Mouse (Mus musculus): ENCODE measurements around the gene Atoh7. TPM values are rescaled to one million over a fixed set of nuclear protein-coding genes. Genes with fewer than 3 reads are reported as not detected.
A peak's percentile ranks its signal among the peaks of the same experiment; 100 is the strongest.

The Atoh7 gene
- polyA plus RNA-seq, 1 experiment from 2014 or later: not detected

- H3K36me3 ChIP-seq (ENCODE audit: control insufficient read depth, insufficient read depth, low read length): no peaks in the 10 kb centered on the region
- H3K4me3 ChIP-seq (ENCODE audit: low read length): peak overlapping the region; percentile 2; the same call in 1 of the 2 replicates
- no peak overlapping the region for H3K27ac ChIP-seq (ENCODE audit: low read length)
- H3K4me1 ChIP-seq (ENCODE audit: control insufficient read depth, insufficient read depth, low read length): peaks cover 10% of the 10 kb centered on the region
- H3K9me3 ChIP-seq (ENCODE audit: control insufficient read depth, low read length): no peaks in the 10 kb centered on the region
- WGBS: 61% methylated on average over 12 of the region's 12 CpGs
- no peaks in the 10 kb centered on the region for H3K27me3 ChIP-seq (replicated peaks; ENCODE audit: control insufficient read depth, insufficient read depth, low read length)
- no peak overlapping the region for H3K9ac ChIP-seq (ENCODE audit: low read depth, low read length)
- ATAC-seq: 0 out of 2 replicates have a peak, but pooled peaks have one; percentile 10
- H3K4me2 ChIP-seq (ENCODE audit: low read depth, low read length): 0 out of 2 replicates have a peak overlapping the region, but pooled peaks have one; percentile 3
Observed at GRCm38 (mm10) chr10:63061266-63061665, 38.2 kb upstream of the Atoh7 start.

GRCm38 (mm10) chr10:63062696-63063095 lies 36.8 kb upstream of the Atoh7 start:
- Histone ChIP-seq H3K9ac (ENCODE audit: low read depth, low read length) (no peak overlapping the region), H3K9me3 (ENCODE audit: control insufficient read depth, low read length) (no peaks in the 10 kb centered on the region), H3K27me3 (replicated peaks; ENCODE audit: control insufficient read depth, insufficient read depth, low read length) (no peaks in the 10 kb centered on the region), H3K4me1 (ENCODE audit: control insufficient read depth, insufficient read depth, low read length) (peaks cover 7% of the 10 kb centered on the region; the same call in 1 of the 2 replicates), H3K4me2 (ENCODE audit: low read depth, low read length) (no peak overlapping the region), H3K27ac (ENCODE audit: low read length) (no peak overlapping the region), H3K4me3 (ENCODE audit: low read length) (no peak overlapping the region), H3K36me3 (ENCODE audit: control insufficient read depth, insufficient read depth, low read length) (no peaks in the 10 kb centered on the region)
- 88% methylated on average over 5 of the region's 5 CpGs for WGBS
- ATAC-seq: no peak

GRCm38 (mm10) chr10:63063365-63063764 lies 36.1 kb upstream of the Atoh7 start:
- Histone ChIP-seq H3K4me1 (ENCODE audit: control insufficient read depth, insufficient read depth, low read length) (peaks cover 7% of the 10 kb centered on the region; the same call in 1 of the 2 replicates), H3K36me3 (ENCODE audit: control insufficient read depth, insufficient read depth, low read length) (no peaks in the 10 kb centered on the region), H3K4me2 (ENCODE audit: low read depth, low read length) (no peak overlapping the region), H3K27me3 (replicated peaks; ENCODE audit: control insufficient read depth, insufficient read depth, low read length) (no peaks in the 10 kb centered on the region), H3K9ac (ENCODE audit: low read depth, low read length) (no peak overlapping the region), H3K27ac (ENCODE audit: low read length) (no peak overlapping the region), H3K4me3 (ENCODE audit: low read length) (no peak overlapping the region), H3K9me3 (ENCODE audit: control insufficient read depth, low read length) (no peaks in the 10 kb centered on the region)
- no peak for ATAC-seq
- WGBS: 84% methylated on average over 7 of the region's 7 CpGs

GRCm38 (mm10) chr10:63064516-63064915 lies 34.9 kb upstream of the Atoh7 start:
- no peak overlapping the region for H3K4me3 ChIP-seq (ENCODE audit: low read length)
- H3K36me3 ChIP-seq (ENCODE audit: control insufficient read depth, insufficient read depth, low read length): no peaks in the 10 kb centered on the region
- no peaks in the 10 kb centered on the region for H3K27me3 ChIP-seq (replicated peaks; ENCODE audit: control insufficient read depth, insufficient read depth, low read length)
- no peak for ATAC-seq
- no peak overlapping the region for H3K4me2 ChIP-seq (ENCODE audit: low read depth, low read length)
- no peak overlapping the region for H3K9ac ChIP-seq (ENCODE audit: low read depth, low read length)
- no peak overlapping the region for H3K27ac ChIP-seq (ENCODE audit: low read length)
- no peaks in the 10 kb centered on the region for H3K9me3 ChIP-seq (ENCODE audit: control insufficient read depth, low read length)
- peaks cover 7% of the 10 kb centered on the region; the same call in 1 of the 2 replicates for H3K4me1 ChIP-seq (ENCODE audit: control insufficient read depth, insufficient read depth, low read length)
- WGBS: 82% methylated on average over 9 of the region's 9 CpGs

GRCm38 (mm10) chr10:63065561-63065960 lies 33.9 kb upstream of the Atoh7 start:
- no peak overlapping the region for H3K4me3 ChIP-seq (ENCODE audit: low read length)
- no peak overlapping the region for H3K9ac ChIP-seq (ENCODE audit: low read depth, low read length)
- H3K4me2 ChIP-seq (ENCODE audit: low read depth, low read length): no peak overlapping the region
- WGBS: 62% methylated on average over 8 of the region's 8 CpGs
- no peaks in the 10 kb centered on the region for H3K27me3 ChIP-seq (replicated peaks; ENCODE audit: control insufficient read depth, insufficient read depth, low read length)
- no peaks in the 10 kb centered on the region for H3K36me3 ChIP-seq (ENCODE audit: control insufficient read depth, insufficient read depth, low read length)
- no peak overlapping the region for H3K27ac ChIP-seq (ENCODE audit: low read length)
- peak; percentile 9; the same call in 1 of the 2 replicates for ATAC-seq
- H3K9me3 ChIP-seq (ENCODE audit: control insufficient read depth, low read length): no peaks in the 10 kb centered on the region
- peaks cover 7% of the 10 kb centered on the region; the same call in 1 of the 2 replicates for H3K4me1 ChIP-seq (ENCODE audit: control insufficient read depth, insufficient read depth, low read length)

- ATAC-seq: peak; percentile 80
- WGBS: 7% methylated on average over 5 of the region's 5 CpGs
- no peak overlapping the region for H3K4me2 ChIP-seq (ENCODE audit: low read depth, low read length)
Observed at GRCm38 (mm10) chr10:63065988-63066387, 33.5 kb upstream of the Atoh7 start.

GRCm38 (mm10) chr10:63086304-63086703 lies 13.1 kb upstream of the Atoh7 start:
- Histone ChIP-seq H3K9me3 (ENCODE audit: control insufficient read depth, low read length) (no peaks in the 10 kb centered on the region), H3K4me3 (ENCODE audit: low read length) (no peak overlapping the region), H3K27me3 (replicated peaks; ENCODE audit: control insufficient read depth, insufficient read depth, low read length) (0 out of 2 replicates have a peak, but pooled peaks cover 4% of the 10 kb centered on the region), H3K9ac (ENCODE audit: low read depth, low read length) (no peak overlapping the region), H3K4me1 (ENCODE audit: control insufficient read depth, insufficient read depth, low read length) (no peaks in the 10 kb centered on the region), H3K27ac (ENCODE audit: low read length) (no peak overlapping the region), H3K36me3 (ENCODE audit: control insufficient read depth, insufficient read depth, low read length) (no peaks in the 10 kb centered on the region), H3K4me2 (ENCODE audit: low read depth, low read length) (no peak overlapping the region)
- 62% methylated on average over 10 of the region's 10 CpGs for WGBS
- no peak for ATAC-seq

More at GRCm38 (mm10) chr10:63065988-63066387, 33.5 kb upstream of the Atoh7 start:
- Histone ChIP-seq H3K36me3 (ENCODE audit: control insufficient read depth, insufficient read depth, low read length) (no peaks in the 10 kb centered on the region), H3K4me1 (ENCODE audit: control insufficient read depth, insufficient read depth, low read length) (peaks cover 7% of the 10 kb centered on the region; the same call in 1 of the 2 replicates), H3K9ac (ENCODE audit: low read depth, low read length) (no peak overlapping the region), H3K27me3 (replicated peaks; ENCODE audit: control insufficient read depth, insufficient read depth, low read length) (no peaks in the 10 kb centered on the region), H3K4me3 (ENCODE audit: low read length) (no peak overlapping the region), H3K27ac (ENCODE audit: low read length) (no peak overlapping the region), H3K9me3 (ENCODE audit: control insufficient read depth, low read length) (no peaks in the 10 kb centered on the region)

- WGBS: 52% methylated on average over 8 of the region's 8 CpGs
- no peaks in the 10 kb centered on the region for H3K9me3 ChIP-seq (ENCODE audit: control insufficient read depth, low read length)
- no peak for ATAC-seq
- H3K9ac ChIP-seq (ENCODE audit: low read depth, low read length): no peak overlapping the region
- no peaks in the 10 kb centered on the region for H3K4me1 ChIP-seq (ENCODE audit: control insufficient read depth, insufficient read depth, low read length)
- H3K27ac ChIP-seq (ENCODE audit: low read length): no peak overlapping the region
- H3K4me2 ChIP-seq (ENCODE audit: low read depth, low read length): peak overlapping the region; percentile 42; the same call in 1 of the 2 replicates
- H3K4me3 ChIP-seq (ENCODE audit: low read length): no peak overlapping the region
- H3K27me3 ChIP-seq (replicated peaks; ENCODE audit: control insufficient read depth, insufficient read depth, low read length): 0 out of 2 replicates have a peak, but pooled peaks cover 4% of the 10 kb centered on the region
- H3K36me3 ChIP-seq (ENCODE audit: control insufficient read depth, insufficient read depth, low read length): no peaks in the 10 kb centered on the region
Observed at GRCm38 (mm10) chr10:63089103-63089757, 10.2 kb upstream of the Atoh7 start.

- no peaks in the 10 kb centered on the region for H3K36me3 ChIP-seq (ENCODE audit: control insufficient read depth, insufficient read depth, low read length)
- 0 out of 2 replicates have a peak, but pooled peaks cover 4% of the 10 kb centered on the region for H3K27me3 ChIP-seq (replicated peaks; ENCODE audit: control insufficient read depth, insufficient read depth, low read length)
- ATAC-seq: no peak
- no peaks in the 10 kb centered on the region for H3K4me1 ChIP-seq (ENCODE audit: control insufficient read depth, insufficient read depth, low read length)
- H3K4me3 ChIP-seq (ENCODE audit: low read length): peak overlapping the region; percentile 20; the same call in 1 of the 2 replicates
- peak overlapping the region; percentile 42 for H3K4me2 ChIP-seq (ENCODE audit: low read depth, low read length)
- WGBS: 8% methylated on average over 26 of the region's 26 CpGs
- peak overlapping the region; percentile 45; the same call in 1 of the 2 replicates for H3K9ac ChIP-seq (ENCODE audit: low read depth, low read length)
- no peak overlapping the region for H3K27ac ChIP-seq (ENCODE audit: low read length)
- H3K9me3 ChIP-seq (ENCODE audit: control insufficient read depth, low read length): no peaks in the 10 kb centered on the region
Observed at GRCm38 (mm10) chr10:63089758-63090571, 9.5 kb upstream of the Atoh7 start.
